Mouse (Mus musculus) stomach, postnatal 0 days (tissue): ENCODE results near the gene Ednra. TPM values are rescaled to one million over a fixed set of nuclear protein-coding genes. Genes with fewer than 3 reads are reported as not detected.

Experiments
- ATAC-seq: fragments of 200-750 bp; cut with Nextera tagmentation; 2 replicates; pipeline ENCODE4 v1.8.0; 2017; ENCODE audit not compliant: low FRiP score, low TSS enrichment
- DNase-seq: peaks from one replicate; pipeline ENCODE4 v3.0.0-alpha.2; 2016; ENCODE audit warnings: low spot score
- H3K27ac ChIP-seq: fragments of 300-500 bp; sonication (generic); replicated peaks from 2 replicates; pipeline ENCODE4 v1.5.1; 2014; ENCODE audit warnings: mild to moderate bottlenecking, control low read depth
- H3K27me3 ChIP-seq: fragments of 300-500 bp; sonication (generic); 2 replicates; pipeline ENCODE4 v1.6.1; 2014; ENCODE audit warnings: low read length; ENCODE audit not compliant: control insufficient read depth, insufficient read depth
- H3K36me3 ChIP-seq: fragments of 300-500 bp; sonication (generic); 2 replicates; pipeline ENCODE4 v1.6.1; 2014; ENCODE audit warnings: low read length, mixed read lengths; ENCODE audit not compliant: control insufficient read depth, insufficient read depth
- H3K4me1 ChIP-seq: fragments of 300-500 bp; sonication (generic); replicated peaks from 2 replicates; pipeline ENCODE4 v1.6.1; 2014; ENCODE audit warnings: antibody characterized with exemption; ENCODE audit not compliant: control insufficient read depth, insufficient read depth
- H3K4me2 ChIP-seq: fragments of 300-500 bp; sonication (generic); replicated peaks from 2 replicates; pipeline ENCODE4 v1.6.1; 2014; ENCODE audit warnings: low read depth, mild to moderate bottlenecking, control low read depth, moderate library complexity
- H3K4me3 ChIP-seq: fragments of 300-500 bp; sonication (generic); 2 replicates; pipeline ENCODE4 v1.5.1; 2014; ENCODE audit warnings: low read depth, low read length, control low read depth
- H3K9ac ChIP-seq: fragments of 300-500 bp; sonication (generic); 2 replicates; pipeline ENCODE4 v1.6.1; 2014; ENCODE audit warnings: mild to moderate bottlenecking, low read length, control low read depth, mixed read lengths
- H3K9me3 ChIP-seq: fragments of 300-500 bp; sonication (generic); 2 replicates; pipeline ENCODE4 v1.6.1; 2016; ENCODE audit warnings: low read length; ENCODE audit not compliant: control insufficient read depth
- CTCF ChIP-seq: IDR thresholded peaks from 2 replicates; pipeline ENCODE4 v1.5.1; 2016; ENCODE audit warnings: antibody characterized with exemption, low read depth, mild to moderate bottlenecking, moderate library complexity
- EP300 ChIP-seq: optimal IDR thresholded peaks from 2 replicates; pipeline ENCODE3; 2016; ENCODE audit warnings: antibody characterized with exemption
- WGBS: fragments of 180-500 bp; shearing (Covaris S2); extraction: QIAGEN DNeasy Blood & Tissue Kit; methylation state at CpG from one replicate; pipeline ENCODE4 v1.1.7; 2014; 5-methylcytosine and 5-hydroxymethylcytosine counted together
- polyA plus RNA-seq: library from polyadenylated mRNA; unstranded; fragments of >200 nt; fragmentation: Nextera tagmentation; extraction: Ambion mirVana; gene quantifications from 2 replicates; pipeline ENCODE4 v1.2.1, GENCODE M21; 2015

The Ednra gene
- polyA plus RNA-seq, 1 experiment from 2014 or later: 7.3 TPM

- Histone ChIP-seq H3K9ac (no peak overlapping the region), H3K36me3 (0 out of 2 replicates have a peak, but pooled peaks cover 3% of the 10 kb centered on the region), H3K9me3 (no peaks in the 10 kb centered on the region), H3K27me3 (no peaks in the 10 kb centered on the region), H3K4me1 (no peaks in the 10 kb centered on the region), H3K27ac (no peak overlapping the region), H3K4me2 (no peak overlapping the region), H3K4me3 (no peak overlapping the region)
- no peak for DNase-seq
- no peak for TF ChIP-seq CTCF
- no peak for TF ChIP-seq EP300
- WGBS: 91% methylated on average over 13 of the region's 13 CpGs
- ATAC-seq: no peak
Observed at GRCm38 (mm10) chr8:77664901-77665300, 59.4 kb downstream of the Ednra start.

GRCm38 (mm10) chr8:77659534-77660080, 64.7 kb downstream of the Ednra start:
- TF ChIP-seq EP300: no peak
- TF ChIP-seq CTCF: no peak
- no peaks in the 10 kb centered on the region for H3K9me3 ChIP-seq
- ATAC-seq (no peak), DNase-seq (no peak)
- no peak overlapping the region for H3K4me2 ChIP-seq
- whole genome bisulfite sequencing: 51% methylated on average over 4 of the region's 4 CpGs
- no peaks in the 10 kb centered on the region for H3K4me1 ChIP-seq
- no peak overlapping the region for H3K27ac ChIP-seq
- H3K9ac ChIP-seq: no peak overlapping the region
- H3K27me3 ChIP-seq: no peaks in the 10 kb centered on the region
- H3K36me3 ChIP-seq: no peaks in the 10 kb centered on the region
- no peak overlapping the region for H3K4me3 ChIP-seq

GRCm38 (mm10) chr8:77658356-77658755, 65.9 kb downstream of the Ednra start:
- TF ChIP-seq EP300 (no peak), CTCF (no peak)
- no peaks in the 10 kb centered on the region for H3K4me1 ChIP-seq
- H3K27me3 ChIP-seq: no peaks in the 10 kb centered on the region
- no peak overlapping the region for H3K4me3 ChIP-seq
- H3K36me3 ChIP-seq: no peaks in the 10 kb centered on the region
- WGBS: 67% methylated on average over 3 of the region's 3 CpGs
- H3K9me3 ChIP-seq: no peaks in the 10 kb centered on the region
- no peak for DNase-seq
- H3K4me2 ChIP-seq: no peak overlapping the region
- no peak for ATAC-seq
- no peak overlapping the region for H3K9ac ChIP-seq
- H3K27ac ChIP-seq: no peak overlapping the region

DNA sequence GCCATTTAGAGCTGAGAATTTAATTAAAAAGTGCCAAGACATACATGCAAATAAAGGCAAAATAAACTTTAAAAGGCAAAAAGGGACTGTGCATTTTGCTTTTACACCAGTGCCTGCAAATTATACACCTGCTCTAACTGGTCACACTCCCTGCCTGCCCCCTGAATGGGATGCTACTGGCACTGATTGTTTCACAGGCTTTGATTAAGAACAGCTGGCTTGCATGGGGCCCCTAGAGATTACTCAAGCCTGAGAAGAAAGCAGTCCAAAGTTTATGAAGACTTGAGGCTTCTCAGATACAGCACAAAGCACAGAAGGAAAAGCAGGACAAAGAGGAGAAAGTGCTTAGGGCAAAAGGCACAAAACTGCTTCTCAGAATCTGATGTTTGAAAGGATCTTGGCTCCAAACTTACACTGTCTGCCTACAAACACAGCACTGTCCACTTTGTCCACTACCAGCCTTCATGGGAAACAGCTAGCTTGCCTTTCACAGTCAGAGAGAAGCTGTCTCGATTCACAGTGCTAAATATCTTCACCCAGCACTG, 73.5 kb downstream of the Ednra start:
- no peaks in the 10 kb centered on the region for H3K4me1 ChIP-seq
- no peak for ATAC-seq
- no peaks in the 10 kb centered on the region for H3K9me3 ChIP-seq
- H3K27me3 ChIP-seq: no peaks in the 10 kb centered on the region
- WGBS: 58% methylated on average over 1 of the region's 1 CpGs
- DNase-seq: no peak
- no peak for TF ChIP-seq CTCF
- no peak for TF ChIP-seq EP300
- H3K9ac ChIP-seq: no peak overlapping the region
- no peak overlapping the region for H3K4me2 ChIP-seq
- H3K4me3 ChIP-seq: no peak overlapping the region
- H3K36me3 ChIP-seq: no peaks in the 10 kb centered on the region
- no peak overlapping the region for H3K27ac ChIP-seq

GRCm38 (mm10) chr8:77640093-77640839, 84.0 kb downstream of the Ednra start:
- no peak for DNase-seq
- no peaks in the 10 kb centered on the region for H3K9me3 ChIP-seq
- WGBS: 45% methylated on average over 5 of the region's 5 CpGs

GRCm38 (mm10) chr8:77637593-77637992, 86.7 kb downstream of the Ednra start:
- TF ChIP-seq CTCF: no peak
- no peak for TF ChIP-seq EP300
- no peaks in the 10 kb centered on the region for H3K9me3 ChIP-seq
- WGBS: 85% methylated on average over 3 of the region's 3 CpGs
- no peak overlapping the region for H3K9ac ChIP-seq
- no peak for ATAC-seq
- no peak for DNase-seq
- H3K4me3 ChIP-seq: no peak overlapping the region
- H3K4me1 ChIP-seq: no peaks in the 10 kb centered on the region
- no peaks in the 10 kb centered on the region for H3K27me3 ChIP-seq
- H3K4me2 ChIP-seq: no peak overlapping the region
- H3K36me3 ChIP-seq: no peaks in the 10 kb centered on the region
- no peak overlapping the region for H3K27ac ChIP-seq

More at GRCm38 (mm10) chr8:77640093-77640839, 84.0 kb downstream of the Ednra start:
- no peak overlapping the region for H3K9ac ChIP-seq
- no peak for ATAC-seq
- no peaks in the 10 kb centered on the region for H3K36me3 ChIP-seq
- no peak overlapping the region for H3K4me2 ChIP-seq
- no peak overlapping the region for H3K4me3 ChIP-seq
- no peaks in the 10 kb centered on the region for H3K4me1 ChIP-seq
- no peaks in the 10 kb centered on the region for H3K27me3 ChIP-seq
- TF ChIP-seq EP300: no peak
- TF ChIP-seq CTCF: no peak
- no peak overlapping the region for H3K27ac ChIP-seq
